Mouse (Mus musculus): Measurements from ENCODE around the gene Pdzrn3. TPM values are rescaled to one million over a fixed set of nuclear protein-coding genes. Genes with fewer than 3 reads are reported as not detected.

The Pdzrn3 gene
- polyA plus RNA-seq, 1 experiment from 2014 or later, result 5.5 TPM

DNA sequence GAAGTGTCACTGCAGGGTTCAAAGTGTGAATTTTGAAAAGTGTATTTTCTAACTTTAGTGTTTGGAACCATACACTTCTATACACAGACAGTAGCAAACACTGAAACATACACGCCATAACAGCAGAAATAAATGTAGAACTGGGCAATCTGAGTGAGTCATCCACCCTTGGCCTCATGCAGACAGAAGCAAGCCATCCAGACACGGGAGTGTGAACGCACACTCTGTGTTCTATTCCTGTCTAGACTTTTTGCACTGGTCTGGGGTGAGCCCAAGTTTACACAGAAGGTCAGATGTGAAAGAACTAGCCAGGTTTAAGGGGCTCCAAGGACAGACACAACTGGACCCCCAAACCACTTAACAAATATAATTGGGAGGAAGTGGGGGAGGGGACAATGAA, 57.3 kb downstream of the Pdzrn3 start:
- 48% methylated on average over 3 of the region's 3 CpGs for WGBS
- Histone ChIP-seq H3K4me2 (replicated peaks; ENCODE audit: low read depth) (no peak overlapping the region), H3K27me3 (replicated peaks; ENCODE audit: control insufficient read depth, insufficient read depth, low read length) (no peaks in the 10 kb centered on the region), H3K36me3 (ENCODE audit: control insufficient read depth, insufficient read depth) (no peaks in the 10 kb centered on the region), H3K9ac (ENCODE audit: low read depth, low read length) (no peak overlapping the region), H3K9me3 (ENCODE audit: control insufficient read depth) (no peaks in the 10 kb centered on the region), H3K4me1 (replicated peaks; ENCODE audit: control insufficient read depth, insufficient read depth, low read length) (no peaks in the 10 kb centered on the region), H3K4me3 (ENCODE audit: low read depth, low read length) (no peak overlapping the region), H3K27ac (ENCODE audit: low read depth, low read length) (no peak overlapping the region)
- TF ChIP-seq CTCF (IDR thresholded peaks at IDR 0.05; ENCODE audit: low read depth), result no peak
- ATAC-seq, result no peak

DNA sequence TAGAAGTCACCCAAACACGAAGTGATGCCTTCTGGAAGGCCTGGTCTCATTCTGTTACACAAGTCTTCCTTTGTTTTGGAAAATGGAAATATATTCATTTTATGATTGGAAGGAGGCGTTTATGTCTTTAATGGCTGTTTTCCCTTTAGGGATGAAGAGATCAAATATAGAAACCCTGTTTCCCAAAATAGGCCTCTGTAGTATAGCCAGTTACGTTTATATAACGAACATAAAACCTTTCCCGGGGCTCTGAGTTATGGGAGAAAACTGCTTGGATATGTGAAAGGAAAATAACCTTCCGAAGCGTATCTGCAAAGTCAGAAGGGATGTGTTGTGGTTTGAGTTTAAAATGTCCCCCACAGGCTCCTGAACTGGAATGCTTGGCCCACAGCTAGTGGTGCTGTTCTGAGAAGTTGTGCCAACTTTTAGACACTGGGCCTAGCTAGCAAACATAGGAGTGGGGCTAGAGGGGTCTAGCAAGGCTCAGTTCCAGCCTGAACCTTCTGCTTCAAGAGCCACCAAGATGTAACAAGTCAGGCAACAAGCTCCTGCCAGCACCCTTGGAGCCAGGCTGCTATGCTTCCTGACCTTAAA, 58.2 kb downstream of the Pdzrn3 start:
- ATAC-seq, result no peak
- no peaks in the 10 kb centered on the region for H3K9me3 ChIP-seq (ENCODE audit: control insufficient read depth)

DNA sequence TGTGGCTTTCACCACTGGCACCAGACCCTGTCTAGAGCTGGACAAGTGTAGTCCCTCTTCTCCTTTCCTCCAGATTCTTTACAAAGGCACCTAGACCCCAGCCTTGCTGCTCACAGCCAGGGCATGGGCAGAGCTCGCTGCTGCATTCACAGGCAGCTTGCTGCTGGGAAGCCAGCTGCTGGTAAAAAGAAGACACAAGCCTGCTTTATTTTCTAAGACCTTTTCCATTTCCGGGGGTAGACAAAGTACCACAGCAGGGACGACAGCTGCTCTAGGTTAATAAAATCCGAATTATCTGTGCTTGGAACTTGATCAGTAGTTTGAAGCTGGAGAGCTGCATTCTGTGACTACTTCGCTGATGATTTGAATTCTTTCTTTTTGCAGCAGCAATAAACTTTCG, 59.2 kb downstream of the Pdzrn3 start:
- H3K4me3 ChIP-seq (ENCODE audit: low read depth, low read length), result no peak overlapping the region
- no peaks in the 10 kb centered on the region for H3K27me3 ChIP-seq (replicated peaks; ENCODE audit: control insufficient read depth, insufficient read depth, low read length)
- H3K4me2 ChIP-seq (replicated peaks; ENCODE audit: low read depth), result no peak overlapping the region
- no peak overlapping the region for H3K9ac ChIP-seq (ENCODE audit: low read depth, low read length)
- H3K27ac ChIP-seq (ENCODE audit: low read depth, low read length), result no peak overlapping the region
- WGBS, result 39% methylated on average over 6 of the region's 6 CpGs
- H3K9me3 ChIP-seq (ENCODE audit: control insufficient read depth), result no peaks in the 10 kb centered on the region
- ATAC-seq, result no peak
- no peak for TF ChIP-seq CTCF (IDR thresholded peaks at IDR 0.05; ENCODE audit: low read depth)
- H3K36me3 ChIP-seq (ENCODE audit: control insufficient read depth, insufficient read depth), result no peaks in the 10 kb centered on the region
- H3K4me1 ChIP-seq (replicated peaks; ENCODE audit: control insufficient read depth, insufficient read depth, low read length), result no peaks in the 10 kb centered on the region; the same call in 1 of the 2 replicates

More for the DNA sequence above, 58.2 kb downstream of the Pdzrn3 start:
- H3K27me3 ChIP-seq (replicated peaks; ENCODE audit: control insufficient read depth, insufficient read depth, low read length), result no peaks in the 10 kb centered on the region
- no peak overlapping the region for H3K9ac ChIP-seq (ENCODE audit: low read depth, low read length)
- no peak overlapping the region for H3K27ac ChIP-seq (ENCODE audit: low read depth, low read length)
- H3K4me2 ChIP-seq (replicated peaks; ENCODE audit: low read depth), result no peak overlapping the region
- 60% methylated on average over 7 of the region's 7 CpGs for WGBS
- no peak overlapping the region for H3K4me3 ChIP-seq (ENCODE audit: low read depth, low read length)
- no peaks in the 10 kb centered on the region for H3K4me1 ChIP-seq (replicated peaks; ENCODE audit: control insufficient read depth, insufficient read depth, low read length)
- no peaks in the 10 kb centered on the region for H3K36me3 ChIP-seq (ENCODE audit: control insufficient read depth, insufficient read depth)
- no peak for TF ChIP-seq CTCF (IDR thresholded peaks at IDR 0.05; ENCODE audit: low read depth)

- TF ChIP-seq CTCF (IDR thresholded peaks at IDR 0.05; ENCODE audit: low read depth), result no peak
- H3K27ac ChIP-seq (ENCODE audit: low read depth, low read length), result no peak overlapping the region
- no peaks in the 10 kb centered on the region for H3K27me3 ChIP-seq (replicated peaks; ENCODE audit: control insufficient read depth, insufficient read depth, low read length)
- H3K9ac ChIP-seq (ENCODE audit: low read depth, low read length), result no peak overlapping the region
- ATAC-seq, result no peak
- no peak overlapping the region for H3K4me3 ChIP-seq (ENCODE audit: low read depth, low read length)
- no peaks in the 10 kb centered on the region; the same call in 1 of the 2 replicates for H3K4me1 ChIP-seq (replicated peaks; ENCODE audit: control insufficient read depth, insufficient read depth, low read length)
- no peaks in the 10 kb centered on the region for H3K36me3 ChIP-seq (ENCODE audit: control insufficient read depth, insufficient read depth)
- H3K4me2 ChIP-seq (replicated peaks; ENCODE audit: low read depth), result no peak overlapping the region
- 10% methylated on average over 6 of the region's 6 CpGs for WGBS
- no peaks in the 10 kb centered on the region for H3K9me3 ChIP-seq (ENCODE audit: control insufficient read depth)
These were observed 66.3 kb downstream of the Pdzrn3 start for GRCm38 (mm10) chr6:101311446-101311845.

DNA sequence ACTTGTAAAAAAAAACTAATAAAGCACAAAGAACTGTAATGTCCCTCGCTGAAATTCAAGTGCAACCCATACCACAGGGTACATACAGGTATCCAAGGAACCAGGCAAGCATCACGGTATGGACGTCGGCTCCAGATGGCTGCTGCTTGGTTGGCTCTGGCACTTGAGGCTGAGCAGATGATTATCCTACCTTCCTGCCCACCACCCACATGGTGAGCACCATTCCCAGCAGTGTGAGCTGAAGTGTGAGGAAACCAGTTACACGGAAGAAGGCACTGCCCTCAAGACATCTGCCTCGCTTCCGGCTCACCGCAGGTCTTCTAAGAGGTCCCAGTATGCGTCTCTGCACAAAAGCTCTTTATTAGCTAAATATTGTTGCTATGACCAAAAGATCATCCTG, 67.2 kb downstream of the Pdzrn3 start:
- whole genome bisulfite sequencing, result 84% methylated on average over 9 of the region's 9 CpGs
- Histone ChIP-seq H3K9me3 (ENCODE audit: control insufficient read depth) (no peaks in the 10 kb centered on the region), H3K9ac (ENCODE audit: low read depth, low read length) (no peak overlapping the region), H3K27ac (ENCODE audit: low read depth, low read length) (no peak overlapping the region), H3K36me3 (ENCODE audit: control insufficient read depth, insufficient read depth) (no peaks in the 10 kb centered on the region), H3K4me3 (ENCODE audit: low read depth, low read length) (no peak overlapping the region), H3K27me3 (replicated peaks; ENCODE audit: control insufficient read depth, insufficient read depth, low read length) (no peaks in the 10 kb centered on the region), H3K4me1 (replicated peaks; ENCODE audit: control insufficient read depth, insufficient read depth, low read length) (no peaks in the 10 kb centered on the region; the same call in 1 of the 2 replicates), H3K4me2 (replicated peaks; ENCODE audit: low read depth) (no peak overlapping the region)
- no peak for TF ChIP-seq CTCF (IDR thresholded peaks at IDR 0.05; ENCODE audit: low read depth)
- no peak for ATAC-seq

DNA sequence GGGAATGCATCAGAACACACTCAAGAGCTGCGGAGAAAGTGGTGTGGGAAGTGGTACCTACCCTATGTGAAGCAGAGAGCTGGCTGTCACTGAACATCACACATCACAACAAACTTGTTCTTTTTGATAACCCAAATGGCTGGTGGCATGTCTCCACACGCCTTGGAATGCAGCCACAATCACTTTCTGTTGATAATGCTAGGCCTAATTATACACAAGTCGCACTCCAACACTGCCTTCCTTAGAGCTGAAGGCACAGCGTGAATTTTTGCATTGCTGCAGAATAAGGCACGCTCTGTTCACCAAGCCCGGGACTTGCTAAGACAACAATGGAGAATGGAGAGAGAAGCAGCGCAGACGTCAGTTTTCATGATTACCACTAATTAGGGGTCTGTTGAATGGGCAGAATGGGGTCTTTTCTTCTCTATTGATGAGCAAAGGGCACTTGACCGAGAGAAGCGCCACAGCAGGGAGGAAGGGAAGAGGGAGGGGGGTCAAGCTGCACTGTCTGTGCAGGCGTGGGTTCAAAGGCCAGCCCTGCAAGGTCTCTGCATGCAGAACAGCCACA, 69.6 kb downstream of the Pdzrn3 start:
- no peak for TF ChIP-seq CTCF (IDR thresholded peaks at IDR 0.05; ENCODE audit: low read depth)
- H3K4me2 ChIP-seq (replicated peaks; ENCODE audit: low read depth), result no peak overlapping the region
- no peak overlapping the region for H3K9ac ChIP-seq (ENCODE audit: low read depth, low read length)
- H3K4me1 ChIP-seq (replicated peaks; ENCODE audit: control insufficient read depth, insufficient read depth, low read length), result no peaks in the 10 kb centered on the region
- ATAC-seq, result no peak
- no peaks in the 10 kb centered on the region for H3K36me3 ChIP-seq (ENCODE audit: control insufficient read depth, insufficient read depth)
- H3K4me3 ChIP-seq (ENCODE audit: low read depth, low read length), result no peak overlapping the region
- H3K9me3 ChIP-seq (ENCODE audit: control insufficient read depth), result no peaks in the 10 kb centered on the region
- no peaks in the 10 kb centered on the region for H3K27me3 ChIP-seq (replicated peaks; ENCODE audit: control insufficient read depth, insufficient read depth, low read length)
- H3K27ac ChIP-seq (ENCODE audit: low read depth, low read length), result no peak overlapping the region
- 71% methylated on average over 11 of the region's 11 CpGs for WGBS
